Mouse (Mus musculus): ENCODE data around the gene Cdc42ep1. TPM values are rescaled to one million over a fixed set of nuclear protein-coding genes. Genes with fewer than 3 reads are reported as not detected.
"Not testable (repeated sequence)": the region's sequence is repeated elsewhere in the genome, so short reads cannot be mapped to it uniquely, and the experiment has no call there.

Cdc42ep1 gene
- polyA plus RNA-seq, 1 experiment, result 18.5 TPM

DNA sequence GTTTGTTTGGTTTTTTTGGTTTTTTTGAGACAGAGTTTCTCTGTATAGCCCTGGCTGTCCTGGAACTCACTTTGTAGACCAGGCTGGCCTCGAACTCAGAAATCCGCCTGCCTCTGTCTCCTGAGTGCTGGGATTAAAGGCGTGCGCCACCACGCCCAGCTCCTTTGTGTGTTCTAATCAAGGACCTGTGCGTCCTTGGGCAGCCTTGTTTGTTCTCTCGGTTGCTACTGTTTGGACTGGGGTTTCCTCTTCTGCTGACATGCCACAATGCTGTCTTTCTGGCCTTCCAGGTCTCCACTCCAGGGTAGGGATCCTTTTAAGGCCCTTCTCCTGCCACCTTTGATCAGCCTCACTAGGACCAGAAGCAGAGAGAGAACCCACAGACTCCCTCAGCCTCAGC, 4.4 kb downstream of the Cdc42ep1 start:
- DNase-seq (ENCODE audit: extremely low spot score in 1 of 2, low spot score in 1 of 2), result not testable (repeated sequence)

DNA sequence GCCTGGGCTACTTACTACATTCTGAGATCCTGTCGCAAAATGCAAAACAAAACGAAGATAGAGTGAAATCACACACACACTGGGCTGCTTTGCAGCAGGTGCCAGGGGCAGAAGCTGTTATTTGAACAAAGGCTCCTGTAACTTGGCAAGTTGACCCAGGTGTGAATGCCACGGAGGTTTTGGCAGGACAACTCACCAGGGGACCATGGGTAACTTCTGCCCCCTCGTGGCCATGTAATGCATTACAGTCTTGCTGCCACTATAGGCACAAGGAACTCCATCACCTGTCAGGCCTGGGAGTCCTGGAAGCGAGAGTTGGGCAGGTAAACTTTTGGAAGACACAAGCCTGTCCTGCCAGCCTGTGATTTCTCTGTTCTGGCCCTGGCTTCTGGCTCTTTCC, 6.0 kb downstream of the Cdc42ep1 start:
- peak in 1 of 2 experiments; percentile 90 for DNase-seq (ENCODE audit: extremely low spot score in 1 of 2, low spot score in 1 of 2)

DNA sequence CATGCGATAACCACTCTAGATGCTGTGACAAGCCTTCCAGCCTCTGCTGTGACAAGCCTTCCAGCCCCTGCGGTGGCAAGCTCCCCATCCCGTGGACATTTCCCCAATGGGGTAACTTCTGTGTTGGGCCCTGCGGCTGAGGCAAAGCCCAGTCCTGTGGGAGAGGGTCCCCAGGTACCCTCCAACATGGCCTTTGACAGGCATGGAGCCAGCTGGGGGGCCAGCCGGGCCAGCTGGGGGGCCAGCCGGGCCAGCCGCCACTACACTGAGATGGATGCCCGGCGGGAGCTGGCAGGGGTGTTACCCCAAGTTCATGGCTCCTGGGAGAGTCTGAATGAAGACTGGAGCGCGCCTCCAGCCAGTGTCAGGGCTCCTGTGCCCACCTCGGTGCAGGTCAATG, 7.1 kb downstream of the Cdc42ep1 start:
- DNase-seq (ENCODE audit: extremely low spot score in 1 of 2, low spot score in 1 of 2), result no peak

DNA sequence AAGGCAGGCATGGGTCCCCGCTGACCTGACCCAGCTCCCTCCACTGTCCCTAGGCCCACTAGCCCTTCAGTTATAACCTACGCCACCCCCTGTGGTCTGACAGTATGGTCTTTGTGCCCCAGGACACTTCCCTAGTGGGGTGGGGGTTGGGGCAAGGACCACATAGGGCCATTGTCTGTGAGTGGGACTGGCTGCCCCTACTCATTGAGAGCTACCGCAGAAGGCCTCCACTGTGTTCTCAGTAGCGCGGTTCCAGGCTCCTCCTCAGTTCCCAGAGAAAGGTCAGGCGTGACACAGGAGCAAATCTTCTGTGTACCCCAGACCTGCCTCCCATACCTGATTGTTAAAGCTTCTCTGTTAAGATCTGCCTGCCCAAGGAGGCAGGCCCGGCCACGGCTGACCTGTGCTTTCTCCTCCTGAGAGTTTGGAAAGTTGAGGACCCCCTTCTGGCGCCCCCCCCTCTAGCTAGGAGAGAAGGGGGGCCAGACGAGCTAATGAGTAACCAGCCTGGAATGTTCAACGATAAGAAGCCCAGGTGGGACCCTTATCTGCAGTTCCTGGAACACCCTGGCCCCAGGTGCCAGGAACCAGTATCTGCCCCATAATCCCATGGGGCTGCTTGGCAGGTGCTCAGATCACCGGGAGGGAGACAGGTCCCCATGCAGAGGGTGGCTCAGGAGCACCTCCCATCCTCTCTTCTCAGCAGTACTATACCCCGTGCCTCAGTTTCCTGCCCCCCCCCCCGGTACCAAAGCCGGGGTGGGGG, 7.8 kb downstream of the Cdc42ep1 start:
- DNase-seq (ENCODE audit: extremely low spot score in 1 of 2, low spot score in 1 of 2), result no peak

DNA sequence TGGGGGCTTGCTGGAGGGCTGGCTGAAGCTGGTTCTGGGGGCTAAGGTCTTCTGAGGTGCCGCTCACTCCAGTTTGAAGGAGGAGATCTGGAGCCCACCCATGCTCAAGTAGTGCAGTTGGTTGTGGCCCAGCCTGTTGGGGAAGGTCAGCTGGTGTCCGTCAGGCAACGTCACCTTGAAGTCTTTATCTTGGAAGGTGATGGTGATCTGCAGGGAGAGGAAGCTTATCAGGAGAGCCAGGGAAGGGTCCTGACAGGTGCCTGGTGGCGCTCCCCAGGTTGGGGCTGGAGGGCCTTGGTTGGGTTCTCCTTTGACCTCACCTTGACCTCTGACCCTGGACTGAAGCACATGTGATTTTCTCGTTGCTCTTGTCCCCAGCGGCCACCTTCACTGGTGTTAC, 8.5 kb downstream of the Cdc42ep1 start:
- DNase-seq (ENCODE audit: extremely low spot score in 1 of 2, low spot score in 1 of 2), result no peak

DNA sequence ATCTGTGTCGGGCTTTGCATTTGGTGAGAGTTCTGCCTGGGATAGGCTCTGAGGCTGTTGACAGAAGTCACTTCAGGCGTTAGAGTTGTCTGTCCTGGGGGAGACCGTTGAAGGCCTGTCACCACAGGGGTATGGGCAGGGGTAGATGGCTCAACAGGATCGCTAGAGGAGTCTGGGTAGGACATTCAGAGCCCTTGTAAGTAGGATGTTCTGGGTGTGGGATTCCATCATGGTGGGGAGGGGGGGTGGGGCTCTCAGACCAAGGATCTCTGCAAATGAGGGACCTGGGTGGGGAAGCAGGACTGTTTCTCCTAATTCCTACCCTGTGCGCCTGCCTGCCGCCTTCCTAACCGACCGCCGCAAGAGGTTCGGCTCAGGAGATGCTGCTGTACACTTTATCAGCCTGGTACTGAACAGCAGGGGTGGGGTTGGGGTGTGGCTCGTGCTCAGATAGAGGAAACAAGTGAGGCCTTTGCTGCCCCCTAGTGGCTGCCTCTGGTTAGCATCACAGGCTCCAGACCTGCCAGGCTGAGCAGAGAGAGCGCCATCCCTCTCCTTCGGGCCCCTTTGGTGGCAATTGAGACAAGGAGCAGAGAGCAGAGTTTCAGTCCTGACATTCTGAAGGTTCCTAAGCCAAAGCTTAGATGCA, 9.2 kb downstream of the Cdc42ep1 start:
- DNase-seq (ENCODE audit: extremely low spot score in 1 of 2, low spot score in 1 of 2), result peak; percentile 81 to 97

DNA sequence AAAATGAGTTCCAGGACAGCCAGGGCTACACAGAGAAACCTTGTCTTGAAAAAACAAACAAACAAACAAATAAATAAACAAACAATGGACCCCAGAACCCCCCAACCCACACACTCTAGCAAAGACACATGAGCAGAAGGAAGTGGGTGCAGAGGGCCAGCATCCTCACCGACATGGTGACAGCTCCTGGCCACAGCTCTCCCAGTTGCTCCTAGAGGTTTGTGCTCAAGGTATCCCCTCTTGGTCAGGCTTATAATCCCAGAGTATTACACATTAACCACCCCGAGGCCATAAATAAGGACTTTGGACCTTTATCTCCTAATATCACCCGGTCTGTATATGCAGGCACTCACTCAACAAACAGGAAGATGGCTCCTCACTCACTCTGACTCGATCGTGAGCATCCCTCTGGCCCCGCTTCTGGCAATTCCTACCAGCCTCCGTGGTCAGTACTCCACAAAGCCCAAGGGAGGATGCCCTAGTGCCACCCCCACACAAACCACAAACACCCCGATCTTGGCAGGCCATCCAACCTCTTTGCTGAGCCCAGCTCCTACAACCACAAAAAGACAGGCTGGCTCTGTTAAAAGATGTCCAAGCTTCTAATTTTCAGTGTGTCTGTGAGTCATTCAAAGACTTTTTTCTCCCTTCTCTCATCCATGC, 13.0 kb downstream of the Cdc42ep1 start, which contains the start of gene Lgals2:
Gene Lgals2, minus strand, starts transcription at position 227 of the 663 bp plus-strand sequence.
- DNase-seq (ENCODE audit: extremely low spot score in 1 of 2, low spot score in 1 of 2), result no peak

DNA sequence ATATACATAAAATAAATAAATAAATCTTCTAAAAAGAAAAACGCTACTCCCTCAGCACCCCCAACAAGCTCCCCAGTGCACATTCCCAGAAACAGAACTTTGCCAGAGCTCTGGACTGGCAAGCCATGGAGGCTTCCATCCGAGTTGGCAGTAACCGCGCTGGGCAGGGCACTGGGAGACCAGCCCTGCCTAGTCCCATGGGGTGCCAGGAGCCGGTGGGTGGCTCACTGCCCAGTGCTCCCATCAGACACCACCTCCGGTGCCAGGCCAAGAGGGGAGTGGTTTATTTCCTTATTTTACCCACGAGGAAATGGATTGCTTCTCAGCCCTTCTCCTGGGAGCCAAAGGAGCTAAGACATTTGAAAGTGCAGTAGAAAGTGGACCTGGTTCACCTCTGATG, 14.6 kb downstream of the Cdc42ep1 start:
- DNase-seq (ENCODE audit: extremely low spot score in 1 of 2, low spot score in 1 of 2), result peak in 1 of 2 experiments; percentile 65

DNA sequence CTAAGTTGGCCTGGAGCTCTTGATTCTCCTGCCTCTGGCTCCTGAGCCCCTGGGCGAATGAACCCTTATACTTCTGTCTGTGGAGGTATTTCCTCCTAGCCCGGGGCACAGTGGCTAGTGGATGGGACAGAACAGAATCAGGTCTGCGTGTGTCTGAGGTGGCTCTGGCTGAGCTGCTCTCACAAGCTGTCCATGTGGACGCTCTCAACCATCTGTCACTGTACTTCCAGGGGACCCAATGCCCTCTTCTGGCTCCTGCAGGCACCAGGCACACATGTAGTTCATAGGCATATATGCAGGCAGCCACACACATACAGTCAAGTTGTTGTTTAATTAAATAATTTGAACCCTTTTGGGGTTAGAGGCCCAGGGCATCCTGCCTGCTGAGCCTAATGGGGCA, 16.9 kb downstream of the Cdc42ep1 start:
- no peak for DNase-seq (ENCODE audit: extremely low spot score in 1 of 2, low spot score in 1 of 2)

DNA sequence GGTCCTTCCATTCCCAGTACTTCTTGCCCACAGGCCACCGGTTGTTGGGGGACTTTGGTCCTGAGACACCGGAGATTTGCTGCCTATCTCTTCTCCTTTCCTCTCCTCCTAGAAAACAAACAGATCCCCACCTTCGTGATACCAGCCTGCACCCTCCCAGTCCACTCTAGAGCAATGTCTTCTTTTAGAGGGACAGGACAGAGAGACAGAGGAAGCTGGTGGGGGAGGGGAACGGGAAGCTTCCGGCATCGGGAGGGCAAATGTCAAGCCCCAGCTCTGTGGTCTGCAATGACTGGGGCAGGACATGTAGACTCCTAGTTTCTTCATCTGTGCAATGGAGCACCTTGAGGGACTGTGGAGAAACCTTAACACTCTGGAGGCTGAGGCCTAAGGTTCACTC, 17.3 kb downstream of the Cdc42ep1 start:
- no peak for DNase-seq (ENCODE audit: extremely low spot score in 1 of 2, low spot score in 1 of 2)

DNA sequence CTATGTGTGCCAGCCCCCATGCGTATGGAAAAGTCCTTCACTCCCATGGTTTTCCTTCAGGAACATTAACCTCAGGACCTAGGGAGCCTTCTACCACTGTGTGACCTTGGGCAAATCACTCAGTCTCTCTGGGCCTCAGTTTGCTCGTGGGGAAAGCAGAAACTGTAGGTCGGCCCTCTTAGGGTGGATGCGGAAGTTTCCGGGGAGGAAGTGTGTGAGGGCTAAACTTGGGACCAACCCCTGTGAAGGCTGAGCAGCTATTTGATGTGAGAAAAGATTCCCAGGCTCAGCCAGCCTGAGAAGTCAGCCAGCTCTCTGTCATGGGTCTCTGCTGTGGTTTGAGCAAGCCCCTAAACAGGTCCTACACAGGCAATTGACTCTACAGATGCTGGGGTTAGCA, 19.9 kb downstream of the Cdc42ep1 start:
- no peak for DNase-seq (ENCODE audit: extremely low spot score in 1 of 2, low spot score in 1 of 2)

DNA sequence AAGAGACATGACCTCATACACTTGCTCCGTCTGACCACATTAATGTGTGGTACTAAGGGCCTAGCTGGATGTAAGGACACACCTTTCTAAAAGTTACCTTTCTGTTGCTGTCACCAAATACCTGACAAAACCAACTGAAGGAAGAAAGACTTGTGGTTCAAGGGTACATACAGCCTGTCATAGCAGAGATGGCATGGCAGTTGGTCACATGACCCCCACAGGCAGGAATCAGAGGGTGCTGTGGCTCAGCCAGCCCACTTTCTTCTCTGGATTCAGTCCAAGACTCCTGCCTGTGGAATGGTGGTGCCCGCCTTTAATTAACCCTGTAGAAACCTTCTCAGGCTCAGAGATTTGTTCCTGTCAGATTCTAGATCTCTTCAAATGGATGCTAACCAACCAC, 20.7 kb downstream of the Cdc42ep1 start:
- DNase-seq (ENCODE audit: extremely low spot score in 1 of 2, low spot score in 1 of 2), result no peak

DNA sequence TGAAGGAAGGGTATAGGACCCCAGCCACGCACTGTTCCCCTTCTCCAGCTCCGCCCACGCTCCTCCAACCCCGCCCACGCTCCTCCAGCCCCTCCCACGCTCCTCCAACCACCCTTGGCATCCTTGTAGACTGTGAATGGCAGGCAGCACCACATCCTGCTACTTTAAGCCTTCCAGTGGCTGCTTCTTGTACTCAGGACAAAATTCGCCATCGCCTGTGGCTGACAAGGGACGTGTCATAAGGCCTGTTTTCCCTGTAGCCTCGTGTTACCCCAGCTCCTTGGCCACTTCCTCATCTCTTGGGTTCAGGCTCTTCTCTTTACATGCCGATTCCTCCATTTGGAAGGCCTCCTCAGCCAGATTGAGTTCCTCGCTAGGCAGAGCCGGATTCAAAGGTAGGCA, 21.4 kb downstream of the Cdc42ep1 start:
- DNase-seq (ENCODE audit: extremely low spot score in 1 of 2, low spot score in 1 of 2), result no peak

DNA sequence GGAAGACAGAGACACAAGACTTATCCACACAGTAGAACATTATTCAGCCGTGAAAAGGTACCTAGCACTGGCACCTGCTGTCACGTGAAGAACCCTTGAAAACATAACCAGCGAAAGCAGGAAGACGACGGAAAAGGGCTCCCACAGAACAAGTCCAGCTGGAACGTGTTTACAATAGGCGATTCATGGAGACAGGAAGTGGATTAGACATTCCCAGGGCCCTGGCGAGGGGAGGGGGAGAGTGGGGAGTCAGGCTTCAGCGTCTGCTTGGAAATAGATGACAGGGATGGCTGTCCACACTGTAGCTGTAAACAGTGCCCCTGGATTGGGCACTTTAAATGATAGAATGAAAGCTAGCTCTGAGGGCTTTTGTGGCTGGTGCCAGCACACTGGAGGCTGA, 26.0 kb downstream of the Cdc42ep1 start:
- DNase-seq (ENCODE audit: extremely low spot score in 1 of 2, low spot score in 1 of 2), result peak in 1 of 2 experiments; percentile 25

DNA sequence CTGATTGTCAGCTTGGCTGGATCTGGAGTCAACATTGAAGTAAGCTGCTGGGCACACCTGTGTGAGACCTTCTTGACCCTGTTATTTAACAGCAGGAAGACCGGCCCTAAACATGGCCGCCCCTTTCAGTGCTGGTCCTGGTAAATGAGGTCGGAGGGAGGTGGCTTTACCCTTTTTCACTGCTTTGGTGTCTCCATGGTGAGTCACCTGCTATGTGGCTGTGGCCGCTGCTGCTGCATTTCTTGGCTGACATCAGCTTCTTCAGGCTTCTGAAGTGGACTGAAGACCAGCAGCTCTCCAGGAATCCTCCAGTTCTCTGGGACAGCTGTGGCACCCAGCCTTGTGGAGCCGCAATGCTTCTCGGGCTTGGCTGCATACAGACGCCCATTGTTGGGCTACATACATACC, 26.4 kb downstream of the Cdc42ep1 start:
- no peak for DNase-seq (ENCODE audit: extremely low spot score in 1 of 2, low spot score in 1 of 2)

DNA sequence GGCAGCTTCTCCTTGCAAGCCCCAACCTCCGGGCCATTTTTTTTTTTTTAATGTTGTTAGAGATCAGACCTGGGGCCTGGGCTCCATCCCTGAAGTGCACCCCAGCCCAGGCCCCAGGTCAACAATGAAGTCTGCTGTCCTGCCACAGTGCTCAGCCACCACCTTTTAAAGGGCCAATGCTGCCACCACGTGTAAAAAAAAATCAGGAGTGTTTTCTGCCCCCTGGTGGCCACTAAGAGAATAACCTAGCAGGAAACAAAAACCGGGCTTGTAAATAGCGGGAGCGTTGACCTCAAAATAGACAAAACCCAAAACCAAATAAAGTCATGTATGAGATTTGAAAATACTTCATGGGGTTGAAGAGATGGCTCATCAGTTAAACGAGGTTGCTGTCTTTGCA, 27.4 kb downstream of the Cdc42ep1 start:
- peak in 1 of 2 experiments; percentile 61 for DNase-seq (ENCODE audit: extremely low spot score in 1 of 2, low spot score in 1 of 2)

DNA sequence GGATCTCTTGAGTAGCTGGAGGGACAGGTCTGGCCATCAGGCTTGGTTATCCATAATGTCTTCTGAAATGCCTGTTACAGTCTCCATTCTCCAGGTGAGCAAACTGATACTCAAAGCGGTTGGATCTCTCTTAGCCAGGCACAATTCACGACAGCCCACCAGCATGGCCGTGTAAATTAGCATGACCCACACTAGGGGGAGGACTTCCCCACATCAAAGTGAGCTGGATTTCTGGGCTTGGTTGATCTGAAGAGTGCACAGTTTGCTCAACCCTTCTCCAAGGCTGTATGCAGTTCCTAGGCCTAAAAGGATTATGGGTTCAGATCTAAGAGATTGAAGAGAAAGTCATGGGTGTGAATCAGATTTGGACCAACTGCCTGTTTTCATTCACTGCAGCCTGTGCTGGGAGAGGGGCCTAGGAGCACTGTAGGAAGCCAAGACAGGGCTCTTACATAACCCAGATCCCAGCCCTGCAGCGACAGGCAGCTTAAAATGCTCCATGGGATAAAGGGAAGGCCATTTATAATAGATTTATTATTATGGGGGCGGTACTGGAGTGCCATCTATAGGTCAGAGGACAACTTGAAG, 29.7 kb downstream of the Cdc42ep1 start:
- DNase-seq (ENCODE audit: extremely low spot score in 1 of 2, low spot score in 1 of 2), result no peak

DNA sequence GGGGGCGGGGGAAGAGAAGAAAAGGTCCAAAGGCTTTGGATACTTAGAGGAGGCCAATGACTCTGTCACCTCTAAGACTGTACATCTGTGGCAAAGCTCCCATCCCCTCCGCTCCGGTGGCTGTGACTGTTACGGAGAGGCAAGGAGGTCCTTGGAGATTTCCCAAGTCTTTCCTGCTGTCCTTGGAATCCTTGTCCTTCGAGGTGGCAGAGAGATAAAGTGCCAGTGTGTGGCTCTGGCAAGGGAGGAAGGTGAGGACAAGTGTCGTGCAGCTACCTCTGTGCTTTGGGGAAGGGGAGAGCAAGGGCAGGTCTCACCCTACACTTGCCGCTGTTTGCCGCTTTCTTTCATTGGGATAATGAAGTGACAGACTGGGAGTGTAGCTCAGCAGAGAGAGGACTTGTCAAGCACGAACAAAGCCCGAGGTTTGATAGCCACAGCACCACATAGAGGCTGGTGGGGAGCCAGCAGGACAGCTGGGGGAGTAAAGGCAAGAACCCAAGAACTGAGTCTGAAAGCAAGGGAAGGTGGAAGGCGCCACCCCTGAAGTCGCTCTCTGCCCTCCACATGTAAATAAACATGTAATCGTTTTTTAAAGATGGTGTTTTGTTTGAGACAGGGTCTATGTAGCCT, 31.5 kb downstream of the Cdc42ep1 start:
- DNase-seq (ENCODE audit: extremely low spot score in 1 of 2, low spot score in 1 of 2), result no peak

DNA sequence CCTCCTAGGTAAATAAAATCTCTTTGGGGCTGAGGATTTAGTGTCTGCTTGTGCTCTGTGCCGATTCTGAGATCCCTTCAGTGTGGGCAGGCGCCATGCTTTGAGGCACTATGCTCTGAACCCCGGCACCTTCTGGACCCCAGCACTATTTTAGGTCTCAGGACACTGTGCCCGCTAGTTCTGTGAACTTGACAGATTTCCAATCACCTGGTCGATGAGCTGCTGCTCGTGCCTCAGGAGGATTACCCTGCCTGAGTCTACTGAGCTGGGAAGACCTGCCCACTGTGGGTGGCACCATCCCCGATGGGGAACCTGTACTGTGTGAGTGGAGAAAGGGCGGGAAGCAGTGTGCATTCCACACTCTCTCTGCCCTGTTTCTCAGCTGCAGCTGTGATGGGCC, 32.6 kb downstream of the Cdc42ep1 start:
- DNase-seq (ENCODE audit: extremely low spot score in 1 of 2, low spot score in 1 of 2), result no peak

DNA sequence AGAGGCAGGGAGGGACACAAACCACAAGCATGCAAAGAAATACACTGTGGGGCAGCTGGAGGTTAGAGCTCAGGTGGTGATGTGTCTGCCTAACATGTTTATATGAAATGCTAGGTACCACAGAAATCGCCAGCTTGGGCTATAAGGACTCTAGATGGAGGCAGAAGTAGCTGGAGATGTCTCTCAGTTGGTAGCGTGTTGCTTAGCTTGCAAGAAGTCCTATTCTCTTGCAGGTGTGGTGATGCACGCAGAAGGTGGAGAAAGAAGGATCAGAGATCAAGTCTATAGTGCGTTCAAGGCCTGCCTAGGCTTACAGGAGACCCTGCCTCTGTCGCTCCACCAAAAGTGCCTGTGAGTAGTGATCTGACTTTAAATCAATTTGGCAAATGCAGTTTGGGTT, 33.1 kb downstream of the Cdc42ep1 start:
- no peak for DNase-seq (ENCODE audit: extremely low spot score in 1 of 2, low spot score in 1 of 2)

DNA sequence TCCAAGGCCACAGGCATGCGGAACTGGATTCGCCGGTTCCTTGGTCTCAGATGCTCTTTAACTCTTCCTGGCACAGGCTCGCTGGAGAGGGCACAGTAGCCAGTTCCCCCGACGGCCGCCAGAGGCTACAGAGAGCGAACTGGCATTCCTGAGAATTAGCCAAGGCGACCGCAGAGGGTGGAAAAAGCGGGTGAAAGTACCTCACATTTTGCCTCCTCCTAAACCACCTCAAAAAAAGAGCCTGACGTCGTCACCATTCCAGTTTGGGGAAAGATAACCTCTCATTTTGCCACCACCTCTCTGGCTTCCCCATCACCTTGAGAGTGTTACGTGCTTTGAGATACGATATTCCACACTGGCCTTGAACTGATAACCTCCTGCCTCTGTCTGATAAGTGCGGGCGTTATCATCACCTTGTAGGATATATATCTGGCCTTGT, 33.9 kb downstream of the Cdc42ep1 start:
- DNase-seq (ENCODE audit: extremely low spot score in 1 of 2, low spot score in 1 of 2), result peak; percentile 56 to 80

All from frontal cortex, adult 2 months (tissue).